Comparison of ENCODE assay signal across 16 mouse cellular contexts in the genomic region with DNA sequence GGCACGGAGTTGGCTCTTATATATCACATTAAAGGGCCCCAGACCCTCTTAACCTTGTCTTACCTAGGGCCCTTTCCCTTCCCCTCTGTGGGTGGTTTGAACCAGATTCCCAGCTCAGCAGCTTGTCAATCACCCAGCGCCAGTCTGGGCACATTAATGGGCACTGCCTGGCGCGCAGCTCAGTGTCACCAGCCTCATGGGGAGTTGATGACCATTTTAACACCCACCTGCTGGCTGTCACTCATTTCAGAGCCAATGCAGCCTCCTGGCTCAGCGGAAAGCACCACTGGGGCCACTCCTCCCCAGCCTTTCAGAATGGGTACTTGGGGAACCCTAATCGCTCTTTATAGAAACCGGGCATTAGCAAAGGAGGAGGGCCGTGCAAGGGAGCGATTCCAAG. TPM values are rescaled to one million over a fixed set of nuclear protein-coding genes. Genes with fewer than 3 reads are reported as not detected.
"Had no signal": no experiment of that assay in that cellular context is flagged by ENCODE, and none has a peak within 500 bp of the region (broad histone marks: within the 10 kb centered on the region; RNA-seq: fewer than 3 reads in every experiment).

No protein-coding gene starts in this region.

- H3K27ac ChIP-seq: kidney, embryonic 15.5 days; limb, embryonic 13.5 days; liver, embryonic 15.5 days; midbrain, embryonic 10.5 days had no signal

- H3K9ac ChIP-seq: kidney, embryonic 15.5 days; limb, embryonic 13.5 days; liver, embryonic 15.5 days; lung, embryonic 14.5 days had no signal

- DNase-seq: kidney, postnatal 14 days; left cerebral cortex, postnatal 4 days; lung, embryonic 14.5 days; lung, postnatal 10 days; lung, postnatal 4 days; midbrain, embryonic 14.5 days; right cerebral cortex, adult 18-20 months; right cerebral cortex, postnatal 25 days; spleen, adult 18-20 months; thymus, adult 18-20 months; thymus, postnatal 14 days had no signal

- H3K4me2 ChIP-seq: kidney, embryonic 15.5 days; limb, embryonic 13.5 days; liver, embryonic 15.5 days; lung, embryonic 14.5 days had no signal

- H3K36me3 ChIP-seq: kidney, embryonic 15.5 days; limb, embryonic 13.5 days; liver, embryonic 15.5 days; midbrain, embryonic 10.5 days had no signal

- H3K4me3 ChIP-seq: kidney, embryonic 15.5 days; limb, embryonic 13.5 days; liver, embryonic 15.5 days; midbrain, embryonic 10.5 days had no signal

- H3K9me3 ChIP-seq: kidney, embryonic 15.5 days; limb, embryonic 13.5 days; liver, embryonic 15.5 days; midbrain, embryonic 10.5 days had no signal

RNA-seq across cellular contexts. Expression of a gene that starts 29.2 kb away (rescaled TPM):
- total RNA-seq: left cerebral cortex, postnatal 4 days; liver, adult 2 months had no signal
- polyA plus RNA-seq: liver, adult 2 months; lung, embryonic 14.5 days; midbrain, embryonic 10.5 days had no signal
